Mouse (Mus musculus): ENCODE results near the gene Rangrf.
A peak's percentile ranks its signal among the peaks of the same experiment; 100 is the strongest.
"Not testable (repeated sequence)": the region's sequence is repeated elsewhere in the genome, so short reads cannot be mapped to it uniquely, and the experiment has no call there.

Rangrf gene

GRCm38 (mm10) chr11:68975085-68975484 is at the start of gene Rangrf:
Gene Rangrf (minus strand): TSS chr11:68975185.
- DNase-seq (ENCODE audit: low read depth in 2 of 2, low spot score in 2 of 2): no peak

- DNase-seq (ENCODE audit: low read depth in 2 of 2, low spot score in 2 of 2): no peak
Observed at GRCm38 (mm10) chr11:69020691-69021090, 45.7 kb upstream of the Rangrf start.

GRCm38 (mm10) chr11:69016755-69017154 is 41.8 kb upstream of the Rangrf start:
- no peak for DNase-seq (ENCODE audit: low read depth in 2 of 2, low spot score in 2 of 2)

- peak; percentile 86 to 90 for DNase-seq (ENCODE audit: low read depth in 2 of 2, low spot score in 2 of 2)
Observed at GRCm38 (mm10) chr11:69015644-69016441, 40.9 kb upstream of the Rangrf start, which contains the start of gene Ctc1. Gene Ctc1 (plus strand): TSS chr11:69015911.

- peak; percentile 68 to 74 for DNase-seq (ENCODE audit: low read depth in 2 of 2, low spot score in 2 of 2)
Observed at GRCm38 (mm10) chr11:69012071-69012601, 37.2 kb upstream of the Rangrf start.

- DNase-seq (ENCODE audit: low read depth in 2 of 2, low spot score in 2 of 2): not testable (repeated sequence)
Observed at GRCm38 (mm10) chr11:69011445-69011844, 36.5 kb upstream of the Rangrf start.

GRCm38 (mm10) chr11:69010400-69011323 is 35.7 kb upstream of the Rangrf start:
- no peak for DNase-seq (ENCODE audit: low read depth in 2 of 2, low spot score in 2 of 2)

GRCm38 (mm10) chr11:69009508-69009907 is 34.5 kb upstream of the Rangrf start:
- DNase-seq (ENCODE audit: low read depth in 2 of 2, low spot score in 2 of 2): no peak

GRCm38 (mm10) chr11:69008182-69009121 is 33.5 kb upstream of the Rangrf start, which contains the start of gene Pfas:
Gene Pfas (minus strand): TSS chr11:69008460.
- DNase-seq (ENCODE audit: low read depth in 2 of 2, low spot score in 2 of 2): peak; percentile 87 to 92

GRCm38 (mm10) chr11:69006575-69006974 is 31.6 kb upstream of the Rangrf start:
- DNase-seq (ENCODE audit: low read depth in 2 of 2, low spot score in 2 of 2): not testable (repeated sequence)

- no peak for DNase-seq (ENCODE audit: low read depth in 2 of 2, low spot score in 2 of 2)
Observed at GRCm38 (mm10) chr11:69005193-69005592, 30.2 kb upstream of the Rangrf start.

GRCm38 (mm10) chr11:69003592-69003991 is 28.6 kb upstream of the Rangrf start:
- no peak for DNase-seq (ENCODE audit: low read depth in 2 of 2, low spot score in 2 of 2)

- not testable (repeated sequence) for DNase-seq (ENCODE audit: low read depth in 2 of 2, low spot score in 2 of 2)
Observed at GRCm38 (mm10) chr11:69002782-69003181, 27.8 kb upstream of the Rangrf start.

- DNase-seq (ENCODE audit: low read depth in 2 of 2, low spot score in 2 of 2): no peak
Observed at GRCm38 (mm10) chr11:68997080-68997479, 22.1 kb upstream of the Rangrf start.

- DNase-seq (ENCODE audit: low read depth in 2 of 2, low spot score in 2 of 2): no peak
Observed at GRCm38 (mm10) chr11:68994377-68994776, 19.4 kb upstream of the Rangrf start.

- DNase-seq (ENCODE audit: low read depth in 2 of 2, low spot score in 2 of 2): no peak
Observed at GRCm38 (mm10) chr11:68993122-68993521, 18.1 kb upstream of the Rangrf start.

GRCm38 (mm10) chr11:68988341-68988740 is 13.4 kb upstream of the Rangrf start:
- DNase-seq (ENCODE audit: low read depth in 2 of 2, low spot score in 2 of 2): no peak

- no peak for DNase-seq (ENCODE audit: low read depth in 2 of 2, low spot score in 2 of 2)
Observed at GRCm38 (mm10) chr11:68987365-68987882, 12.4 kb upstream of the Rangrf start.

GRCm38 (mm10) chr11:68982639-68983369 is 7.8 kb upstream of the Rangrf start:
- peak; percentile 58 to 70 for DNase-seq (ENCODE audit: low read depth in 2 of 2, low spot score in 2 of 2)

All from CD8-positive naive resting alpha-beta T cell, adult 2 months (primary cell).